Mouse (Mus musculus): ENCODE data around the gene Dab1. TPM values are rescaled to one million over a fixed set of nuclear protein-coding genes. Genes with fewer than 3 reads are reported as not detected.

Gene Dab1
- polyA plus RNA-seq, 1 experiment from 2014 or later, result 114 TPM

- Histone ChIP-seq H3K27ac (no peak overlapping the region), H3K4me1 (replicated peaks) (no peaks in the 10 kb centered on the region), H3K9me3 (no peaks in the 10 kb centered on the region), H3K36me3 (no peaks in the 10 kb centered on the region), H3K4me3 (replicated peaks) (no peak overlapping the region), H3K9ac (replicated peaks) (no peak overlapping the region), H3K4me2 (replicated peaks) (no peak overlapping the region), H3K27me3 (no peaks in the 10 kb centered on the region)
- no peak for ATAC-seq
- 27% methylated on average over 3 of the region's 3 CpGs for WGBS
Observed at GRCm38 (mm10) chr4:104775601-104776000, 1156.4 kb downstream of the Dab1 start.

- Histone ChIP-seq H3K36me3 (no peaks in the 10 kb centered on the region), H3K4me2 (replicated peaks) (no peak overlapping the region), H3K9me3 (no peaks in the 10 kb centered on the region), H3K4me3 (replicated peaks) (no peak overlapping the region), H3K9ac (replicated peaks) (no peak overlapping the region), H3K4me1 (replicated peaks) (no peaks in the 10 kb centered on the region), H3K27ac (no peak overlapping the region), H3K27me3 (no peaks in the 10 kb centered on the region)
- 88% methylated on average over 5 of the region's 5 CpGs for WGBS
- no peak for ATAC-seq
Observed at GRCm38 (mm10) chr4:104779460-104779859, 1160.3 kb downstream of the Dab1 start.

GRCm38 (mm10) chr4:104781441-104781840 lies 1162.3 kb downstream of the Dab1 start:
- no peak overlapping the region for H3K4me2 ChIP-seq (replicated peaks)
- H3K4me3 ChIP-seq (replicated peaks), result no peak overlapping the region
- H3K9ac ChIP-seq (replicated peaks), result no peak overlapping the region
- no peaks in the 10 kb centered on the region for H3K9me3 ChIP-seq
- H3K27me3 ChIP-seq, result no peaks in the 10 kb centered on the region
- H3K27ac ChIP-seq, result no peak overlapping the region
- no peak for ATAC-seq
- no peaks in the 10 kb centered on the region for H3K36me3 ChIP-seq
- WGBS, result 89% methylated on average over 3 of the region's 3 CpGs
- no peaks in the 10 kb centered on the region for H3K4me1 ChIP-seq (replicated peaks)

GRCm38 (mm10) chr4:104782346-104782745 lies 1163.2 kb downstream of the Dab1 start:
- ATAC-seq, result no peak
- 90% methylated on average over 4 of the region's 4 CpGs for WGBS
- H3K9me3 ChIP-seq, result no peaks in the 10 kb centered on the region
- no peak overlapping the region for H3K4me3 ChIP-seq (replicated peaks)
- no peak overlapping the region for H3K4me2 ChIP-seq (replicated peaks)
- no peak overlapping the region for H3K27ac ChIP-seq
- H3K27me3 ChIP-seq, result no peaks in the 10 kb centered on the region
- no peaks in the 10 kb centered on the region for H3K4me1 ChIP-seq (replicated peaks)
- H3K36me3 ChIP-seq, result no peaks in the 10 kb centered on the region
- H3K9ac ChIP-seq (replicated peaks), result no peak overlapping the region

GRCm38 (mm10) chr4:104792111-104792510 lies 1173.0 kb downstream of the Dab1 start:
- H3K9me3 ChIP-seq, result no peaks in the 10 kb centered on the region
- WGBS, result 85% methylated on average over 4 of the region's 4 CpGs

More at GRCm38 (mm10) chr4:104792111-104792510, 1173.0 kb downstream of the Dab1 start:
- Histone ChIP-seq H3K4me3 (replicated peaks) (no peak overlapping the region), H3K4me1 (replicated peaks) (no peaks in the 10 kb centered on the region), H3K9ac (replicated peaks) (no peak overlapping the region), H3K4me2 (replicated peaks) (no peak overlapping the region), H3K36me3 (no peaks in the 10 kb centered on the region), H3K27ac (no peak overlapping the region), H3K27me3 (no peaks in the 10 kb centered on the region)
- ATAC-seq, result no peak
